Mouse (Mus musculus): ENCODE data around the gene Olfr536.

- TF ChIP-seq ZNF384 (IDR thresholded peaks at IDR 0.05; ENCODE audit: low read depth, low read length) (no peak), HCFC1 (IDR thresholded peaks at IDR 0.05; ENCODE audit: borderline replicate concordance, insufficient read depth, low read length) (no peak), MAFK (IDR thresholded peaks at IDR 0.05; ENCODE audit: insufficient read depth, low read depth, low read length) (no peak), CHD2 (IDR thresholded peaks at IDR 0.05; ENCODE audit: low read depth, low read length) (no peak)
These were observed 28.5 kb downstream of the Olfr536 start for GRCm38 (mm10) chr7:140478733-140479132.

Measured in ES-E14 (cell line).